9 mouse cellular contexts compared by ENCODE assay signal in the genomic region with DNA sequence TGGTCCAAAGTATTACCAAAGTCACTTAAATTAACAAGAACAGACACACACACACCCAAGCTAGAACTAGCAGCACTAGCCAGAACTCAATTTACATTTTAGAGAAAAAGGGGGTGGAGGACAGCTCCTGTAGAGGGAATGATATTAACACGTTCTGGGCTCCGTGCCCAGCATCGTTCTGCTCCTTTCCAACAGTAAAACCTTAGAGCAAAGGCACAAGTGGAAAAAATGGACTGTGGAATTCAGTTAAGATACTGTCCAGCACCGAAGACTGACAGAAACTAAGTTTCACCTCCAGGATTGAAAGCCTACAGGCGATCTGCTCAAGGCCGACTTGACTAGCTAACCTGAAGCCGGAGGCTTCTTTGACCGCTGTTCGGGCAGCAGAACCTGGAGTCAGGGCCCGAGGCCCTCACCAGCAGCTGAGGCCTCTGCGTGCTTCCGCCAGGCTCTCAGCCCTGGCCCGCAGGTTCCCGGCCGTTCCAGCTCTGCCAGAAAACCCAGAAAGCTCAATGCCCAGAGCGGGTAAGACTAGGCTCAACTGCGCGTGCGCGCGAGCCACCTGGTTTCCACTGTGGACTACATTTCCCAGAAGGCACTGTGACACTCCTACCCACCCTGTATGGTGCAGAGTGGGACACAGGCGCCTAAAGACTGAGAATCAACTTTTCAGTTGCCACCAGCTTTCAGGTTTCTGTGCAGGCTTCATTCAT. TPM values are rescaled to one million over a fixed set of nuclear protein-coding genes. Genes with fewer than 3 reads are reported as not detected.
A peak's percentile ranks its signal among the peaks of the same experiment; 100 is the strongest.
DNase-seq lines count a peak whose midpoint lies in the region; ATAC-seq and TF ChIP-seq lines count a peak whose summit lies in the region.
"Had no signal": no experiment of that assay in that cellular context is flagged by ENCODE, and none has a peak within 500 bp of the region (broad histone marks: within the 10 kb centered on the region; RNA-seq: fewer than 3 reads in every experiment).

Gene Zfp879, minus strand, starts transcription at position 530 of the 713 bp plus-strand sequence.

- H3K27ac ChIP-seq in CH12.LX (ENCODE audit: insufficient read depth, low read depth): no peak within 1 kb of the TSS
- H3K27ac ChIP-seq in forebrain, embryonic 15.5 days (replicated peaks): peak within 1 kb of the TSS; percentile 80
- H3K27ac ChIP-seq in liver, embryonic 15.5 days (replicated peaks): no peak within 1 kb of the TSS
- peak within 1 kb of the TSS; percentile 82 for H3K27ac ChIP-seq in neural tube, embryonic 15.5 days (replicated peaks)

- TF ChIP-seq POLR2A in CH12.LX (IDR thresholded peaks at IDR 0.05; ENCODE audit: low read depth, low read length): no peak

- intact Hi-C loops in heart, postnatal 14 days (cut with DNase I): no loop called here

- no peaks in the 10 kb centered on the region for H3K79me2 ChIP-seq in CH12.LX (replicated peaks; ENCODE audit: control insufficient read depth, extremely low read depth, insufficient read depth, poor library complexity, severe bottlenecking)

- dilution Hi-C loops in CH12.LX (cut with MboI; ENCODE audit: extremely low pct_ligation_motif_present, extremely low pct_unique_long_range_greater_than_20kb, low sequenced_read_pairs): no loop called here

- no peak within 1 kb of the TSS for H3K9ac ChIP-seq in CH12.LX (ENCODE audit: insufficient read depth, low read depth)
- peak within 1 kb of the TSS; percentile 64 for H3K9ac ChIP-seq in forebrain, embryonic 15.5 days (replicated peaks)
- 0 out of 2 replicates have a peak within 1 kb of the TSS, but pooled peaks have one; percentile 39 for H3K9ac ChIP-seq in liver, embryonic 15.5 days
- peak within 1 kb of the TSS; percentile 59 for H3K9ac ChIP-seq in neural tube, embryonic 15.5 days (replicated peaks)

- peak; percentile 98 for ATAC-seq in cerebellum, adult (ENCODE audit: insufficient number of reproducible peaks, low FRiP score, low TSS enrichment)
- ATAC-seq in forebrain, embryonic 15.5 days (replicated peaks): peak; percentile 99
- ATAC-seq in liver, embryonic 15.5 days (ENCODE audit: insufficient read depth): peak; percentile 74
- ATAC-seq in neural tube, embryonic 15.5 days (ENCODE audit: low FRiP score): peak; percentile 98

- TF ChIP-seq RAD21 in CH12.LX (IDR thresholded peaks at IDR 0.05; ENCODE audit: low read depth, low read length): no peak

- H3K4me3 ChIP-seq in CH12.LX (replicated peaks in 1 of 3; ENCODE audit: low read depth in 2 of 3, low read length in 2 of 3, poor library complexity in 1 of 3): no peak within 1 kb of the TSS
- H3K4me3 ChIP-seq in forebrain, embryonic 15.5 days: peak within 1 kb of the TSS; percentile 49
- H3K4me3 ChIP-seq in liver, embryonic 15.5 days (replicated peaks): peak within 1 kb of the TSS; percentile 50
- peak within 1 kb of the TSS; percentile 47 for H3K4me3 ChIP-seq in neural tube, embryonic 15.5 days (replicated peaks)

- WGBS in forebrain, embryonic 15.5 days: 18% methylated on average over 22 of the region's 22 CpGs
- 11% methylated on average over 22 of the region's 22 CpGs for whole genome bisulfite sequencing in large intestine, adult 2 months
- 22% methylated on average over 22 of the region's 22 CpGs for whole genome bisulfite sequencing in liver, embryonic 15.5 days (ENCODE audit: insufficient replicate concordance)
- 20% methylated on average over 22 of the region's 22 CpGs for WGBS in neural tube, embryonic 15.5 days

- H3K4me2 ChIP-seq in CH12.LX (ENCODE audit: insufficient read depth, low read depth, poor library complexity, severe bottlenecking): no peak within 1 kb of the TSS
- peak within 1 kb of the TSS; percentile 61 for H3K4me2 ChIP-seq in forebrain, embryonic 15.5 days (replicated peaks)
- peak within 1 kb of the TSS; percentile 67 for H3K4me2 ChIP-seq in liver, embryonic 15.5 days
- peak within 1 kb of the TSS; percentile 73 for H3K4me2 ChIP-seq in neural tube, embryonic 15.5 days

- in situ Hi-C loops in CH12.LX (cut with MboI; ENCODE audit: low pct_ligation_motif_present, low pct_unique_long_range_greater_than_20kb, low sequenced_read_pairs): no loop called here

- DNase-seq in CH12.LX (ENCODE audit: extremely low read depth): no peak
- DNase-seq in heart, postnatal 14 days: peak; percentile 86 to 87
- peak; percentile 55 for DNase-seq in large intestine, adult 2 months (ENCODE audit: low read depth, low spot score)
- peak; percentile 94 for DNase-seq in testis, postnatal 10 days (ENCODE audit: low spot score)

- no peak for TF ChIP-seq EP300 in CH12.LX (IDR thresholded peaks at IDR 0.05; ENCODE audit: low read length)

- no peaks in the 10 kb centered on the region for H3K36me3 ChIP-seq in CH12.LX (replicated peaks in 1 of 2; ENCODE audit: control insufficient read depth in 1 of 2, insufficient read depth in 1 of 2, low read length in 1 of 2)
- no peaks in the 10 kb centered on the region for H3K36me3 ChIP-seq in forebrain, embryonic 15.5 days
- no peaks in the 10 kb centered on the region for H3K36me3 ChIP-seq in liver, embryonic 15.5 days (replicated peaks)
- H3K36me3 ChIP-seq in neural tube, embryonic 15.5 days: 0 out of 2 replicates have a peak, but pooled peaks cover 4% of the 10 kb centered on the region
- H3K36me3 ChIP-seq: G1E had no signal

- TF ChIP-seq CTCF in CH12.LX (conservative IDR thresholded peaks at IDR 0.05 in 1 of 2, IDR thresholded peaks at IDR 0.05 in 1 of 2; ENCODE audit: low read depth in 2 of 2, low read length in 2 of 2): no peak

- H3K27me3 ChIP-seq in CH12.LX (replicated peaks): no peaks in the 10 kb centered on the region
- no peaks in the 10 kb centered on the region for H3K27me3 ChIP-seq in forebrain, embryonic 15.5 days
- no peaks in the 10 kb centered on the region for H3K27me3 ChIP-seq in liver, embryonic 15.5 days
- H3K27me3 ChIP-seq in neural tube, embryonic 15.5 days (replicated peaks): no peaks in the 10 kb centered on the region; the same call in 1 of the 2 replicates

- no peaks in the 10 kb centered on the region for H3K9me3 ChIP-seq in CH12.LX (replicated peaks; ENCODE audit: low read length)
- no peaks in the 10 kb centered on the region for H3K9me3 ChIP-seq in forebrain, embryonic 15.5 days
- no peaks in the 10 kb centered on the region for H3K9me3 ChIP-seq in liver, embryonic 15.5 days (replicated peaks)
- H3K9me3 ChIP-seq in neural tube, embryonic 15.5 days (replicated peaks): no peaks in the 10 kb centered on the region

- H3K4me1 ChIP-seq in CH12.LX (ENCODE audit: control insufficient read depth in 1 of 2, insufficient read depth in 2 of 2): peaks cover 0 to 23% of the 10 kb centered on the region in 2 experiments; a peak in 2 of 4 replicates
- H3K4me1 ChIP-seq in forebrain, embryonic 15.5 days: peaks cover 15% of the 10 kb centered on the region
- 0 out of 2 replicates have a peak, but pooled peaks cover 3% of the 10 kb centered on the region for H3K4me1 ChIP-seq in liver, embryonic 15.5 days (replicated peaks)
- peaks cover 12% of the 10 kb centered on the region for H3K4me1 ChIP-seq in neural tube, embryonic 15.5 days

TF ChIP-seq in CH12.LX, 34 proteins besides CTCF, POLR2A, EP300 and RAD21:
- TF ChIP-seq MEF2A (IDR thresholded peaks at IDR 0.05; ENCODE audit: borderline replicate concordance, low read depth, low read length) (no peak), E2F4 (IDR thresholded peaks at IDR 0.05; ENCODE audit: insufficient replicate concordance, low read depth, low read length) (no peak), HCFC1 (IDR thresholded peaks at IDR 0.05; ENCODE audit: low read depth, low read length) (peak; percentile 62), USF1 (IDR thresholded peaks at IDR 0.05; ENCODE audit: low read depth, low read length) (no peak), PAX5 (IDR thresholded peaks at IDR 0.05; ENCODE audit: low read length) (no peak), MAFK (IDR thresholded peaks at IDR 0.05; ENCODE audit: insufficient replicate concordance, low read length) (no peak), MYC (IDR thresholded peaks at IDR 0.05; ENCODE audit: low read depth, low read length) (no peak), IRF4 (IDR thresholded peaks at IDR 0.05; ENCODE audit: low read depth, low read length) (no peak)

RNA-seq across cellular contexts. Expression of gene Zfp879, which starts in this region (rescaled TPM):
- total RNA-seq in CH12.LX (2012; rRNA removed) (not detected in 2 replicates), CH12.LX (2014; rRNA removed) (not detected in 2 replicates)
- polyA plus RNA-seq in CH12.LX (2012; ENCODE audit: insufficient read length, low read depth): not detected in 2 replicates
- 2.1 and 2.5 TPM in 2 replicates for polyA plus RNA-seq in forebrain, embryonic 15.5 days (2015; fragmentation: Nextera tagmentation; extraction: Ambion mirVana)
- 1 to 10 TPM in 1 of 2 experiments, under 1 TPM in 1; 0.76 to 1.1 TPM for total RNA-seq in heart, postnatal 14 days (2021)
- polyA plus RNA-seq in large intestine, adult 2 months (2012; rRNA removed): 0.06 and 0.08 TPM in 2 replicates
- polyA plus RNA-seq in liver, embryonic 15.5 days (2015; fragmentation: Nextera tagmentation; extraction: Ambion mirVana): 0.06 and 0.14 TPM in 2 replicates
- 1.5 TPM in 2 replicates for polyA plus RNA-seq in neural tube, embryonic 15.5 days (2015; fragmentation: Nextera tagmentation; extraction: Ambion mirVana)
- polyA plus RNA-seq: G1E had no signal

Comparison
In these comparisons a context has a peak if more than half of its experiments do, and no peak if none do; other contexts are left out.
1. Peak in DNase-seq in large intestine, adult 2 months; RNA of the gene not detected or under 1 TPM.
2. Peak in ATAC-seq, H3K4me3 ChIP-seq, H3K9ac ChIP-seq and H3K4me2 ChIP-seq in liver, embryonic 15.5 days; RNA of the gene not detected or under 1 TPM.
3. H3K27ac ChIP-seq: peak in forebrain, embryonic 15.5 days (single experiment) and neural tube, embryonic 15.5 days (single experiment); none in CH12.LX (single experiment) and liver, embryonic 15.5 days (single experiment).
4. H3K4me3 ChIP-seq: peak in forebrain, embryonic 15.5 days (single experiment) and neural tube, embryonic 15.5 days (single experiment); none in CH12.LX (0 of 3).
5. Peak in every context shown above with its lines, with median percentiles within 50 percentile points of each other: ATAC-seq.